Mouse (Mus musculus): Measurements from ENCODE around the gene Dlx3. TPM values are rescaled to one million over a fixed set of nuclear protein-coding genes. Genes with fewer than 3 reads are reported as not detected.
A peak's percentile ranks its signal among the peaks of the same experiment; 100 is the strongest.

Dlx3 gene
- polyA plus RNA-seq, 1 experiment from 2014 or later = 0.41 TPM

DNA sequence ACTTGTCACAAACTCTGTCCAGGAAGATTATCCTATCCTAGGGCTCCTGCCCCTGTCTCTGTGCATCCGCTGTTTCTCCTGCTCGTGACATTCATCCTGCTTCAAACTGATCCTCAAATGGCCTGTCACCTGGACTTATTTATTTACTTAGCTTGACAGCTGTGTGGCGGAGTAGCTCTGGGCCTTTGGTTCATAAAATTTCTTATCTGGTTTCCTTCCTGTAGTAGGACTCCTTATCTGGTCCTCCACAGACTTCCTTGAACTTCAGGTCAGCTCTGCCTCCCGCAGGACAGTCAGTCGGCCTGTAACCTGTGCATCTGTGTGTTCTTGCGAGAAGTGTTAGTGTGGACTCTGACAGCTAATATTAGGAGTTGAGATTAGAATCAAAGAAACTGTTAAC is 15.7 kb upstream of the Dlx3 start:
- no peak overlapping the region for H3K4me2 ChIP-seq
- 0 out of 2 replicates have a peak, but pooled peaks cover 3% of the 10 kb centered on the region for H3K9me3 ChIP-seq (replicated peaks)
- no peak overlapping the region for H3K9ac ChIP-seq
- no peak for ATAC-seq (ENCODE audit: insufficient number of reproducible peaks, low FRiP score)
- H3K36me3 ChIP-seq = no peaks in the 10 kb centered on the region
- H3K4me1 ChIP-seq (replicated peaks) = peaks cover 29% of the 10 kb centered on the region
- WGBS = 34% methylated on average over 6 of the region's 6 CpGs
- no peak overlapping the region for H3K27ac ChIP-seq (ENCODE audit: poor library complexity, severe bottlenecking)
- peaks cover 8% of the 10 kb centered on the region; the same call in 1 of the 2 replicates for H3K27me3 ChIP-seq (replicated peaks)
- no peak overlapping the region for H3K4me3 ChIP-seq

DNA sequence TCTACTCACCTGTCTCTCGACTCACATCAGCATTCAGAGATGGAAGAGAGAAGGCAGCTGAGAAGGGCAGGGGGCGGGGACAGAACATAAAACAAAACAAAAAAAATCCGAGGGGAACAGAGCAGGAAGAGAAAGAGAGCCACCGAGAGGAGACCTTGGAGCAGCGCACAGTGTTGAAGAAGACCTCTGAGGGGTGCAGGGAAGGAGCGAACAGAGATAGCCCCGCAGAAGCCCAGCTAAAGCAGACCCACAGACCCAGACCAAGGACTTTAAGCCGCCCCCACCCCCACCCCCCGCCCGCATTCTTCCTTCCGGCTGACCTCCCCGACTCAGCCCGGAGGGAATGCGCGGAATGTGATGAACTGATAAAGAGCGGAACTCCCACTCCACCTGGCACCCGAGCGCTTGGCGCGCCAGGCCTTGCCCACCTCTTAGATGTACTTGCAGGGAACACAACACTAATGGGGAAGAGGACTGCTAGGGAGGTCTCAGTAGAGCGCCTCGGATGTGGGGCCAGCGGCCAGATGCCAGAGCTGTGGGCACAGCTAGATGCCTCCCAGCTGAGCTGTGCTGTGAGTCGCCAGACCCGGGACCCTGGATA is 14.5 kb upstream of the Dlx3 start:
- no peaks in the 10 kb centered on the region for H3K36me3 ChIP-seq
- ATAC-seq (ENCODE audit: insufficient number of reproducible peaks, low FRiP score) = peak; percentile 29; the same call in 1 of the 2 replicates
- H3K9me3 ChIP-seq (replicated peaks) = 0 out of 2 replicates have a peak, but pooled peaks cover 3% of the 10 kb centered on the region
- 2% methylated on average over 25 of the region's 25 CpGs for WGBS
- H3K27me3 ChIP-seq (replicated peaks) = 0 out of 2 replicates have a peak, but pooled peaks cover 5% of the 10 kb centered on the region
- peak overlapping the region; percentile 36 for H3K4me3 ChIP-seq
- peak overlapping the region; percentile 70 for H3K4me2 ChIP-seq
- H3K9ac ChIP-seq = peak overlapping the region; percentile 46
- H3K4me1 ChIP-seq (replicated peaks) = peaks cover 29% of the 10 kb centered on the region
- no peak overlapping the region for H3K27ac ChIP-seq (ENCODE audit: poor library complexity, severe bottlenecking)

DNA sequence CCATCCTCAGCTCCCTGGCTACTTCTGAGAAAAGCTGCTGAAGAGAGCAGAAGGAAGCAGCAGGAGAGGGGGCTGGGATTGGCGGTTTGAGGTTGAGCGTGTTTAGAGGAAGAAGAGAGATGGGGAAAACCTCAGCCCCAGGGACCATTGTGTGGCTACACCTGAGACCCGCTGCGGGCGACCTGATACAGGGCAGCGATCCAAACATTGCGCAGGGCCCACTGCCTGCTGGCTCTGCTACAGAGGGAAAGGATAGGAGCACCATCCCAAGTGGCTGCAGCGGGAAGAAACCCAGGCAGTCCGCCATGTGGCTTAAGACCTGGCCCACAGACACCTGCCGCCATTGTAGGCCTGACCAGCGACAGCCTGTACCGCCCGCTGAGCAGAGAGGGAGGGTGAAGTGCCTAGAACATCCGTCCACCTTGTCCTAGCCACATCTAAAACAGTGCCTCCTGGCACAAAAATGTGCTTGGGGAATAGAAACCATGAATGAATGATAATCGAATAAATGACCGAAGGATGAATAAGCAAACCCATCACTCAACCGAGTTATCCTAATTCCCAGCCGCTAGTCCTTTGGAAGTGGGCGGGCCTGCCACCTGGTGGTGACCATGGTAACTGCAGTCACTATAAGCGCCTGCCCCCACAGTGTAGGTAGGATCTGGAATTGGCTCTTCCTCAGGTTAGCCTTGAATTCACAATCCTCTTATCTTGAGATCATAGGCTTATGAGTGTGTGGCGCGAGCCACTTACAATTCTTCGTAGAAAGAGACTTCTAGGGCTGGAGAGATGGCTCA is 13.3 kb upstream of the Dlx3 start:
- WGBS = 30% methylated on average over 23 of the region's 23 CpGs
- Histone ChIP-seq H3K27me3 (replicated peaks) (0 out of 2 replicates have a peak, but pooled peaks cover 5% of the 10 kb centered on the region), H3K27ac (ENCODE audit: poor library complexity, severe bottlenecking) (no peak overlapping the region), H3K36me3 (no peaks in the 10 kb centered on the region), H3K4me2 (peak overlapping the region; percentile 12; the same call in 1 of the 2 replicates), H3K9ac (no peak overlapping the region), H3K9me3 (replicated peaks) (0 out of 2 replicates have a peak, but pooled peaks cover 3% of the 10 kb centered on the region), H3K4me1 (replicated peaks) (peaks cover 29% of the 10 kb centered on the region), H3K4me3 (no peak overlapping the region)
- no peak for ATAC-seq (ENCODE audit: insufficient number of reproducible peaks, low FRiP score)

DNA sequence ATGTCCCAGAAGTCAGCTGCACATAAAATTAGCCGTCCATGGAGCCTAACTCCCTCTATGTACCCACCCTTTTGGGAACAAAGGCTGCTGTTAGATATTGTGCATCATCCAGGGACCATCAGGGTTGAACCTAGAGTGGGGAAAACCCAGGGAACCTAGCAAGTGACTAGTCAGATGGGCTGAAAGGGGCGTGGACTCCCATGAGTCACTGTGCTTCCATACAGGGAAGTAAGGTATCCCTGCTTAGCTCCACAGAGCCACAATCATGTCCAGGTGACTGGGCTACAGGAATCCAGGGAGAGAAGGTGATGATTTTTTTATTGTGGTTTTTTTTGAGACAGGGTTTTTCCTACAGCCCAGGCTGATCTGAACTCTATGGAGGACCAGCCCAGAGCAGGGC is 10.9 kb upstream of the Dlx3 start:
- WGBS = 82% methylated on average over 2 of the region's 2 CpGs

DNA sequence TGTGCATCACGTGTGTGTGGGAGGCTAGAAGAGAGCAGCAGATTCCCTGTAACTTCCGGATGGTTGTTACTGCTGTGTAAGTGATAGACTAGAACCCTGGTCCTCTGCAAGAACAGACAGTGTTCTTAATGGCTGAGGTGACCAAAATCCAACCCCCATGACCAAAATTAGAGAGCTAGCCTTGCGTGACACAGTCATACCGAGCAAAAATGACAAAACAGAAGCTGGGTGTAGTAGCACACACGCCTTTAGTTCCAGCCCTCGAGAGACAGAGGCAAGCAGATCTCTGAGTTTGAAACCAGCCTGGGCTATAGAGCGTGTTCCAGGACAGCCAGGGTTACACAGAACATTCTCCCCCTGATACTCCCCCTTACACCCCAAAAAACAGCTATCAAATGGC is 9.8 kb upstream of the Dlx3 start:
- Histone ChIP-seq H3K4me1 (replicated peaks) (peaks cover 15% of the 10 kb centered on the region), H3K4me3 (no peak overlapping the region), H3K27ac (ENCODE audit: poor library complexity, severe bottlenecking) (no peak overlapping the region), H3K9ac (no peak overlapping the region), H3K27me3 (replicated peaks) (peaks cover 12% of the 10 kb centered on the region), H3K36me3 (no peaks in the 10 kb centered on the region), H3K9me3 (replicated peaks) (0 out of 2 replicates have a peak, but pooled peaks cover 2% of the 10 kb centered on the region), H3K4me2 (no peak overlapping the region)
- ATAC-seq (ENCODE audit: insufficient number of reproducible peaks, low FRiP score) = no peak
- WGBS = 83% methylated on average over 7 of the region's 7 CpGs

More for the DNA sequence above, 10.9 kb upstream of the Dlx3 start:
- no peak overlapping the region for H3K27ac ChIP-seq (ENCODE audit: poor library complexity, severe bottlenecking)
- no peak for ATAC-seq (ENCODE audit: insufficient number of reproducible peaks, low FRiP score)
- H3K4me2 ChIP-seq = no peak overlapping the region
- peaks cover 9% of the 10 kb centered on the region for H3K27me3 ChIP-seq (replicated peaks)
- no peaks in the 10 kb centered on the region for H3K9me3 ChIP-seq (replicated peaks)
- no peaks in the 10 kb centered on the region for H3K36me3 ChIP-seq
- H3K9ac ChIP-seq = no peak overlapping the region
- no peak overlapping the region for H3K4me3 ChIP-seq
- H3K4me1 ChIP-seq (replicated peaks) = peaks cover 26% of the 10 kb centered on the region

DNA sequence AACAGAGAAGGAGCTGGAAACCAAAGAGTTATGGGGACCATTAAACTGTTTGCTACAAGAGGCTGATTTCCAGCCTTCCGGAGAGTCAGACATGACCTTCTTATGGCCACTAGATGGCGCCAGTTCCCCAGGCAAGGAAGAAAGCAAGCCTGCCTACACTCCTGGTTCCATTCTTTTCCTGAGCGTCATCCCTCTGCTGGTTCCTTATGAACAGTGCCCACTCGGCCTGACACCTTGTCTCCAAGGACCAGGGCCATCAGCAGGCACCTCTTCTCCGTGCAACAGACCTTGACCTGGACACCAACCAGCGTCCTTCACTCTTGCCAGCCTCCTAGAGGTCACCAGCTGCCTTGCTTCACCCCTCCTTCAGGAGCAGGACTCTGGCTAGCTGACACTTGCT is 2.9 kb upstream of the Dlx3 start:
- Histone ChIP-seq H3K36me3 (no peaks in the 10 kb centered on the region), H3K4me2 (no peak overlapping the region), H3K27me3 (replicated peaks) (peaks cover 55% of the 10 kb centered on the region), H3K4me1 (replicated peaks) (peaks cover 23% of the 10 kb centered on the region), H3K27ac (ENCODE audit: poor library complexity, severe bottlenecking) (no peak overlapping the region), H3K4me3 (no peak overlapping the region), H3K9me3 (replicated peaks) (0 out of 2 replicates have a peak, but pooled peaks cover 2% of the 10 kb centered on the region), H3K9ac (no peak overlapping the region)
- 5% methylated on average over 6 of the region's 6 CpGs for WGBS
- ATAC-seq (ENCODE audit: insufficient number of reproducible peaks, low FRiP score) = no peak; the same call in 1 of the 2 replicates

DNA sequence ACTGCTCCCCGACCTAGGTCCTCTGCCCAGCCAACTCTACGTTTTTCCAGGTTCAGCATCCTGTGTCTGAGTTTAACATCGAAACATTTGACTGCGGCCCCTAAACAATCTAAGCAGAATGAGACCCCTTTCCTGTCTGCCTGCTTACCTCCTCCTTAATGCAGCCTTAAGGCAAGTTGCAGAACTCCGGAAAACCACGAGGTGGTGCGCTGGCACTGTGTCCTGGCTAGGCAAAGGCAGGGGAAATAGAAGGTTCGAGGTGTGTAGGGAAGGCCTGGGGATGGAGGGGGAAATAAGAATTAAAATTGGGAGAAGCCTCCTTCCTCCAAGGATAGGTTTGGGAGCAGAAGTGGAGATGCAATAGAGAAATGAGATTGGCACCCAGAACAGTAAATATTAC is 1.4 kb upstream of the Dlx3 start:
- no peak for ATAC-seq (ENCODE audit: insufficient number of reproducible peaks, low FRiP score)
- Histone ChIP-seq H3K36me3 (no peaks in the 10 kb centered on the region), H3K9me3 (replicated peaks) (0 out of 2 replicates have a peak, but pooled peaks cover 2% of the 10 kb centered on the region), H3K4me2 (no peak overlapping the region), H3K27me3 (replicated peaks) (peaks cover 70% of the 10 kb centered on the region), H3K4me1 (replicated peaks) (peaks cover 23% of the 10 kb centered on the region), H3K27ac (ENCODE audit: poor library complexity, severe bottlenecking) (no peak overlapping the region), H3K4me3 (no peak overlapping the region), H3K9ac (no peak overlapping the region)
- 5% methylated on average over 8 of the region's 8 CpGs for WGBS

DNA sequence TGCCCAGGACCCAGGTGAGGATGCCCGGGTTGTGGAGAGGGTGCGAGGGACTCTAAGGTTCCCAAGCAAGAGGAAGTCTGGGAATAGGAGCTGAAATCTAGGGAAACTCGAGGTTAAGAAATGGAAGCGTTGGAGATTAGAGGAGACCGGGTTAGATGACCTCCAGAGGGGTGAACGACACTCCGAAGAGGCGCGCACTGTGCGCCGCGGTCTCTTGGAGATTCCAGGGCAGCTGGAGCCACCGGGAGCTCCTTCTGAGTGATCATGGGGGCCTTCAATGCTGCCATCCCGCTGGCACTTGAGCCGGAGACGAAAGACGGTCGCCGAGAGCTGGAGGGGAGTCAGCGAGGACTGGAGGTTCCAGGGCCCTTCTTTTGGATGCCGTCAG is 708 bp downstream of the Dlx3 start:
- under 1% methylated on average over 21 of the region's 21 CpGs for WGBS
- H3K27ac ChIP-seq (ENCODE audit: poor library complexity, severe bottlenecking) = no peak overlapping the region

DNA sequence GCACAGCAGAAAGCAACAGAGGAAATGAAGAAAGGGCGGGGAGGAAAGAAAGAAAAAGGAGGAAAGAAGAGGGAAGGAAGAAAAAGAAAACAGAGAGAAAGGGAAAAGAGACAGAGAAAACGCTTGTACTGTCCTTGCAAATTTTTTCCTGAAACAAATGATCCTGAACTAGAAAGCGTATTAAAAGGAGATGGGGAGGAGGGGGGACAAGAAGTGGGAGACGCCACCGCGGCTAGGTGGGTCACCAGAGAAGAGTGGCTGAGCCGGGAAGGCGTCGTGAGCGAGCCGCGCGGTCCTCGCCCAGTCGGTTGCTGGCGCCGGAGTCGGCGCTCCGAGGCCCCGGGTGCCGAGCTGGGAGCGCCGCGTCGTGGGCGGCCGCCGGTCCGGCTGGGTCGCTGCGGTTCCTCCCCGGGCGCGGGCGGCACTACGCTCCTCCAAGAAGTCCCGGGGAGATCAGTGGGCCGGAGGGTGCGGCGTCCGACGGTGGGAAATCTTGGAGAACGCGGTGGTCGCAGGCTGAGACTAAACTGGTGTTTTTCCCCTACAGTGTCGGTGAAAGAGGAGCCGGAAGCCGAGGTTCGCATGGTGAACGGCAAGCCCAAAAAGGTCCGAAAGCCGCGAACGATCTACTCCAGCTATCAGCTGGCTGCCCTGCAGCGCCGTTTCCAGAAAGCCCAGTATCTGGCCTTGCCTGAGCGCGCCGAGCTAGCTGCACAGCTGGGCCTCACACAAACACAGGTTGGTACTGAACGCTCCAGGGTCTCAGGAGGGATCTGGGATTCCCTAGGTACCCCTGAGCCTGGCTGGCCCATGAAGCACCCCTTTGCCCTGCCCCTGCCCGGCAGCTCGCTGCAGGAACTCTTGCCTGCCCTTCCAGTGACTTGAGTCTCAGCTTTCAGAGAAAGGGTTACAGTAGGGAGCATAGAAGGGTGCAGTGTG is 1.5 kb downstream of the Dlx3 start:
- peak overlapping the region; percentile 64 for H3K9ac ChIP-seq
- H3K4me2 ChIP-seq = peak overlapping the region; percentile 85
- H3K4me1 ChIP-seq (replicated peaks) = peaks cover 33% of the 10 kb centered on the region
- H3K27me3 ChIP-seq (replicated peaks) = peaks cover 92% of the 10 kb centered on the region
- H3K9me3 ChIP-seq (replicated peaks) = no peaks in the 10 kb centered on the region
- ATAC-seq (ENCODE audit: insufficient number of reproducible peaks, low FRiP score) = no peak
- H3K4me3 ChIP-seq = peak overlapping the region; percentile 51
- H3K36me3 ChIP-seq = no peaks in the 10 kb centered on the region
- H3K27ac ChIP-seq (ENCODE audit: poor library complexity, severe bottlenecking) = no peak overlapping the region
- under 1% methylated on average over 62 of the region's 63 CpGs for WGBS

More for the DNA sequence above, 708 bp downstream of the Dlx3 start:
- Histone ChIP-seq H3K9me3 (replicated peaks) (no peaks in the 10 kb centered on the region), H3K4me1 (replicated peaks) (peaks cover 28% of the 10 kb centered on the region), H3K36me3 (no peaks in the 10 kb centered on the region), H3K9ac (no peak overlapping the region), H3K4me2 (peak overlapping the region; percentile 85), H3K4me3 (peak overlapping the region; percentile 51), H3K27me3 (replicated peaks) (peaks cover 84% of the 10 kb centered on the region)
- no peak for ATAC-seq (ENCODE audit: insufficient number of reproducible peaks, low FRiP score)

DNA sequence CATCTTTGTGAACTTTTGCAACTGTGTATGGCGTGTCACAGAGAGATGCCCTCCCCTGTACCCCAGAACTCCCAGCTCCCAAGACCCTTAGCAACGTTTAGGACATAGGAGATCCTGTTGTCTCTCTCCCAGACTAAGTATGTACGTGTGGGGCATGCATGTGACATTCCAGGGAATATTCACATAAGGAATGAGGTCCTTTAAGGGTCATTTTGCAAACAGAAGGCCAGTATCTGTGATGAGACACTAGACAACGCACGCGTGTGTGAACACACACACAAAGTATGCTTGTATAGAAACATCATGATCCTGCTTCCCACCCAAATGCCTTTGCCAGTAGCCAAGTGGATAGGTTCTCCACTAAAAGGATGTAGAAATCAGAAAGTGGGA is 2.2 kb downstream of the Dlx3 start:
- WGBS = 40% methylated on average over 6 of the region's 6 CpGs
- H3K4me1 ChIP-seq (replicated peaks) = peaks cover 38% of the 10 kb centered on the region
- H3K4me2 ChIP-seq = no peak overlapping the region
- no peak overlapping the region for H3K27ac ChIP-seq (ENCODE audit: poor library complexity, severe bottlenecking)
- ATAC-seq (ENCODE audit: insufficient number of reproducible peaks, low FRiP score) = no peak
- H3K9me3 ChIP-seq (replicated peaks) = no peaks in the 10 kb centered on the region
- H3K36me3 ChIP-seq = no peaks in the 10 kb centered on the region
- peaks cover 98% of the 10 kb centered on the region for H3K27me3 ChIP-seq (replicated peaks)
- H3K9ac ChIP-seq = peak overlapping the region; percentile 29; the same call in 1 of the 2 replicates
- no peak overlapping the region for H3K4me3 ChIP-seq

All from heart, embryonic 12.5 days (tissue).